Mouse (Mus musculus) cerebellum, postnatal 36 days (tissue): Measurements from ENCODE around the gene Cacna1s.

Experiments used
- DNase-seq, 2 experiments: peaks; one replicate each; pipeline ENCODE4 v3.0.0; 2021 to 2022; ENCODE audit warnings: mixed read lengths in 2 of 2

Gene Cacna1s

DNA sequence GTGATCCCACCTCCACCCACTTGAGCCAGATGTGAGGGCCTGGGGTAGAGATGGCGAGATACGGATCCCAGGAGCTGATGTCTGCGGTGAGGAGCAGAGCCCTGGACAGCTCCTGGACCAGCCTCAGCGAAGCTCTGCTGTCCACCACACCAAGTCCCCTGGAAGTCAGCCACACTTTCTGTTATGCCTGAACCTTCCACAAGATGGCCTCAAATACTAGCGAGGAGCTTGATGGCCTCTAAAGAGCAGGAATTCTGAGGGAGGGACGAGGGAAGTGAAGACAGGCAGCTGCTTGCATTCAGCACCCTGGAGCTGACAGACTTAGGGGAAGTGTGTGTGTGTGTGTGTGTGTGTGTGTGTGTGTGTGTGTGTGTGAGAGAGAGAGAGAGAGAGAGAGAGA is 1.1 kb upstream of the Cacna1s start:
- DNase-seq = peak; percentile 61 to 77

DNA sequence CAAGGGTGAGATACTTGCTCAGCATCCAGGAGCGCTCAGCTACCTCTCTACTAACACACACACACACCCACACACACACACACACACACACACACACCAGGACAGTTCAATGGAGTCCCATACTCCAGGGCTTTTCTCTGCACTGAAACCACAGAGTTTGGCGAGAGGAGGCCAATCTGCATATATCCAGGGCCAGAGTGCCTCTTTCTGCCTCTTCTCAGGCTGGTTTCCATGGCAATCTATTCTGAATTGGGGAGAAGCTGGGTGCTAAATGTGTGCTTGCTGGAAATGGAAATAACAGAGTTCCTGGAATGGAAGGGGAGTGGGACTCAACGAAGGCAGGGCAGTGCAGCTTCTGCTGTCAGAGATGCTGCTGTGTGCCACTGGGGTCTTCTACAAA is 3.2 kb downstream of the Cacna1s start:
- DNase-seq = no peak

- DNase-seq = no peak
These were observed 6.0 kb downstream of the Cacna1s start for GRCm38 (mm10) chr1:136058594-136058993.

DNA sequence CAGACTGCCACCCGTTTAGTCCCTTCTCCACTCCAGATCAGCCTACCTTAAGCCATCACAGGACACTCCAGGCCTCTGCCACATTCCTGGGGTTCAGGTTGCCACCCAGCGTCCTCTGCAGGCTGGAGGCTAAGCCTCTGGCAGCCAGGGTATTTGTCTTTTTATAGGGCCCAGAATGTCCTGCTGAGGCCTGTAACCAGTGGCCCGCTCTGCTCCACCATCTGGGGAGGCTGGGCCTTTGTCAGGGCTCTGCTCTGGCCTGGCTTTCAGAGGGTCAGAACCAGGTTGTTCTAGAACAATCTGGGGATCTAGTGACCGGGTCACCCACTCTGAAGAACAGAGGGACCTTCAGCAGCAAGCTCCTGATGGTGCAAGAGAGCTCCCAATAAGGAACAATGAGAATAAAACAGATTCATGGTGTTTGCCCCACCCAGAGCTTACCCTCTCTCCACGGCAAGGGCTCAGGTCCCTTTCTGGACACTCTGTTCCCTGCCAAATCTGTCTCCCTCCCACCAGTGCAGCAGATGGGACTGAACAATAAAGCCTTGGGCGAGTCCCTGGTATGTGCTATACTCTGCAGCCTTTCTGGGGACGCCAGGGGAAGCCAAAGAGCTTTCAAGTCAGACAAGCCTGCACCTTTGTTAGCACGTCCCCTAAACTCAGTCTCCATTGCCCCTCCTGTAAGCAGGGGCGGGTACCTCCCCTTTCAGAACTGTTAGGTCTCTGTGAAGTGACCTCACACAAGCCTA is 8.7 kb downstream of the Cacna1s start:
- DNase-seq = peak; percentile 83 to 89

DNA sequence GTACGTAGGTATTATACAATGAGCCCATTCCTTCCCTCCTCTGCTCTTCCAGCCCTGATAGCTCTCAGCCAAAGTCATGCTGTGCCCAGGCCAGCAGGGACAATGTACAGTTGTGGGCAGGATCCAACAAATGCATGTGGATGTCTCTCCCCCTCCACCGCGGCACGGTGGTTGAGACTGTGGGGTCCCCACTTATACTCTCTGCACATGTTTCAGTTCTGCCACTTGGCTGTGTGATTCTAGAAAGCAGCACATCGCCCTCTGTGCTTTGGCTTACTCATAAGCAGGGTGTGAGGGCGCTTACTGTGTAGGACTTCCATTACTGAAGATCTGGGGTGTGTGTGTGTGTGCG is 9.2 kb downstream of the Cacna1s start:
- DNase-seq = peak in 1 of 2 experiments; percentile 21

DNA sequence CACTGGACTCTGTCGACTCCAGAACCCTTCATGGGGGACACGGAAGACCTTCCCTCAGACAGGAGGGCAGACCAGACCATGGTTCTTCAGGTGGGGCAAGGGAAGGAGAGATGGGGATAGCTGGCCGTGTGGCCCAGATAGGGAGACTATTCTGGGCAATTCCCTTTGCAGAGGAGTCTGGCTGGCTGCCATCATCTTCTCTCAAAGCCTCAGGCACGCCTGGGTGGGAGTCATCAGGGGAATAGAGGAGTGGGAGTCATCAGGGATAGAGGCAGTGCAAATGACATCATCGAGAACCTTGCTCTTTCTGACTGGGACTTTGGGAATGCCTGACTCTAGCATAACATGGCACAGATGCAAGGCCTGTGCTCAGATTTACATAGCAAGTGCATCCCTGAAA is 11.4 kb downstream of the Cacna1s start:
- no peak for DNase-seq

- DNase-seq = no peak
These were observed 14.1 kb downstream of the Cacna1s start for GRCm38 (mm10) chr1:136066621-136067020.

- DNase-seq = no peak
These were observed 15.0 kb downstream of the Cacna1s start for GRCm38 (mm10) chr1:136067579-136067978.

DNA sequence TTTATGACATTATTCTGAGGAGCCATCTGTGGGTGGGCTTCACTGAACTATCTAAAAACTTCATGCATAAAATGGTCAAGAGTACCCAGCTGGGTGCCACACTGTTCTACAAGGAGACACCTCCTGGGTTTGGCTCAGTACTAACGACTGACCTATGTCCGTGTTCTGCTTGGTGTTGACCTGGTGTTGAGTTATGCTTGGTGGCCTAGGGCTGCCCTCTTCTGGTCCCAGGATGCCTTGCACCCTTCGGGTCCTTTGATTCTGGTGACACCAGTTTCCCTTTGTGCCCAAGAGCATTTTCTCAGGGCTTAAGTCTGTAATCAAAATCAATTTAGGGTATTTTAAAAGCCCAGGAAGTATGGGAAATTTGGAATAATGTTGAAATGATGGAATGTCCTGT is 23.5 kb downstream of the Cacna1s start:
- DNase-seq = peak; percentile 61 to 68

DNA sequence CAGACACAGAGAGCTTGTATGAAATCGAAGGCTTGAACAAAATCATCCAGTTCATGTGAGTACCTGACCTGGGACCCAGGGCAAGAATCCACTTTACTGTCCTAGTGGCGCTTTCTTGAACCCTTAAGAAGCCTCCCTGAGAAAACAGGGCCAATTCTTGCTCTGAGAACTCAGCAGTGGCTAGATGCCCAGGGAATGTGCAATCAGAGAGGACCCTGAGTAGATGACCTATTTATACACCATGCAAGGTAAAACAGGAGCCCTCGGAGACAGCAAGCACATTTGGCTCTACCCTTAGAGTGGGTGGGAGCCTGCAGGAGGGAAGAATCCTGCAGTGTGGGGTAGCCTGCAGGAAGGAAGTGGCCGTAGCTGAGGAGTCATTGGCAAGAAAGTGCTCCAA is 25.1 kb downstream of the Cacna1s start:
- DNase-seq = no peak

- DNase-seq = no peak
These were observed 28.6 kb downstream of the Cacna1s start for GRCm38 (mm10) chr1:136081161-136081560.

- DNase-seq = no peak
These were observed 33.6 kb downstream of the Cacna1s start for GRCm38 (mm10) chr1:136085988-136086685.

GRCm38 (mm10) chr1:136089368-136090165 is 37.0 kb downstream of the Cacna1s start:
- DNase-seq = no peak

DNA sequence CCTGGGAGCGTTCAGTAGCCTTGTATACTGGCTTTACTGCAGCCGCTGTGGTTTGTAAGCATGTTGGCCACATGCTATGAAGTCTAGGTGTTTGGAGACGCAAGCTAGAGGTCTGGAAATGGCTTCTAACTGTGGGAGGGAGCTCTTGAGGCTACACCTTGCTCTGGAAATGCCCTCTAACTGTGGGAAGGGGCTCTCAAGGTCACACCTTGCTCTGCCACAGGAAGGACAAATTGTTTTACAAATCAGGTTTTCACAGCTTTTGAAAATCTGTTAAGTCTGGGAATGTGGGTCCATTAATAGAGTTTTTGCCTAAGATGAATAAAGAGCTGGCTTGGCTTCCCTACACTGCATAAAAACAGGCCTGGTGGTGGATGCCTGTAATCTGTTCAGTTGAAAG is 41.2 kb downstream of the Cacna1s start:
- DNase-seq = no peak

GRCm38 (mm10) chr1:136094807-136095206 is 42.3 kb downstream of the Cacna1s start:
- DNase-seq = no peak

- DNase-seq = no peak
These were observed 49.5 kb downstream of the Cacna1s start for GRCm38 (mm10) chr1:136102094-136102493.

- no peak for DNase-seq
These were observed 50.0 kb downstream of the Cacna1s start for GRCm38 (mm10) chr1:136102551-136102950.

DNA sequence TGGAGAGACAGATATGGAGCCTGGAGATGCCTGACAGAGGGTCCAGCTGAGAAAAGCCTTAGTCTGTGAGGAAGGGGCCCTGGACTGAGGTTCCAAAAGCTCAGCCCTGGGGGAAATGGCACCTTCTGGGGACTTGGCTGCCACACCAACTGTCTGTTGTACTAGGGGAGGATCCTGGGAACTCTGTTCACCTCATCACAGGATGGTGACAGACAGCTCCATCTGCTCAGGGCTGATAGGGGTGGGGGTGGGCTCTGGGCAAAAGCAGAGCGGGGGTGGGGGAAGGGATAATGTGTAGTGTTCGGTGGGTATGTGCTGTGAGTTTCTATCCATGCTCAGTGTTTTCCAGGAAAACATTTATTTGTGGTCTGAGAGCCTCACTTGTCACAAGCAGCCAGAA is 50.4 kb downstream of the Cacna1s start:
- no peak for DNase-seq

DNA sequence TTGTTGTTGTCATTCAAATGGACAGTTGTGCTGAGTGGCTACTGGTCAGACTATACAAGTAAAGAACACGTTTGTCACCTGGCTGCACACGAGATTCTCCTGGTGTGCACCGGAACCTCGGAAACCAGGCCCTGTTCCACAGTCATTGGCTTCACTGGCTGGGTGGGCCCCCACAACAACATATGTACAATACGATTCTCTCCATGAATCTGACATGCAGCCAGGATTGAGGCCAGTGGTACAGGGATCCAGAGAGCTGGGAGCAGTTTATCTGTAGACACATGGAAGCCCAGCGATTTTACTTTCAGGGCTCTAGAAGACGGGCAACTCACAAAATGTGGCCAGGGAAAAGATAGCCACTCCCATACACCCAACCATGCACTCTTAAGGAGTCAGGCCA is 51.1 kb downstream of the Cacna1s start:
- no peak for DNase-seq

DNA sequence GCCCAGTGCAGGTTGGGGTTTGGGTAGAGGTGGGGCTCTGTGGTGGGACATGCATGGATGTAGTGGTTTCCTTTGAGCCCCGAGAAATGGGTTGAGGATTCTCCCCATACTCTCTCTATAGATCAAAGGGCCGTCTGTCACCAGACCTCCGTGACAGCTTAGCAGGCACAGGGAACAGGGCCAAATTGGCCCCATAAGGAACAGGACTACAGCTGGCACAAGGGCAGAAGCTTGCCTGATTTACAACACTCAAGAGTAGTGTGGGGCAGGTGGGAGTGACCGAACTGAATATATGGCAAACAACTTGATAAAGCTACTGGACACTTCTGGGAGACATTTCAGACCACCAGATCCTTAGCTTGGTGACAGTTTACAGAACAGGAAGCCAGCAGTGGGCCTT is 52.2 kb downstream of the Cacna1s start:
- DNase-seq = no peak

DNA sequence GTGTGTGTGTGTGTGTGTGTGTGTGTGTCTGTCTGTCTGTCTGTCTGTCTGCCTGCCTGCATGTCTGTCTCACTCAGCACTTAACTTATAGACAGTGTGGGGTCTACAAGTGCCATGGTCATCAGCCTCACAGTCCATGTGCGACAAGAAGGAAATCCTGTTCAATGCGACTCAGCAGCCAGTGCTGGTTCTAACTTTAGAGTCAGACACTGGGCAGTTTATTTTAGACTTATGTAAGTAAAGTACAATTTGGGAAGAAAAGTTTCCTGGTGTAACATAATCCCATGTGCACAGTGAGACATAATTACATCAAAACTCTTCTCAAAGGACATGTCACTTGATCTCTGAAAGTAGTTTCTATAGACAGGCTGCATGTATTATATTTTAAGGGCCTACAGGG is 56.9 kb downstream of the Cacna1s start:
- DNase-seq = no peak

GRCm38 (mm10) chr1:136116183-136116582 is 63.6 kb downstream of the Cacna1s start:
- DNase-seq = peak; percentile 33 to 40

DNA sequence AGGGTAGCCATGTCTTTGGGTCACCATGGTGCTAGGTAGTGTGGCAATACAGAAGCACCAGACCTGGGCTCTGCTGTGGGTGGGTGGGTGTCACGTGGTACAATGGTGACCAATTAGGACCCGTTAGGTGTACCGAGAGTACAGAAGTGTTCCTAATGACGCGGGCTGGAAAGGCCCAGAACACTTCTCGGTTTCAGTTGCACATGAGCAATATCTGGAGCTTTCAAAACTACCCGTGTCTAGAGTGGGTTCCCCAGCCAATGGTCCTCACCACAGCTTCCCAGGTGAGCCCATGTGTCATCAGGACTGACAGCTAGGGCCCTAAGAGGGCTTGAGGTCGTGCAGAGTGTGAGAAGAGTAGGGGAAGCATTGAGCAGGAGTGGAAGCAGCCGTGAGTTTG is 64.5 kb downstream of the Cacna1s start:
- no peak for DNase-seq

- DNase-seq = no peak
These were observed 66.3 kb downstream of the Cacna1s start for GRCm38 (mm10) chr1:136118875-136119274.
